Mouse (Mus musculus) hindbrain, postnatal 0 days (tissue): ENCODE data around the gene Mgarp. TPM values are rescaled to one million over a fixed set of nuclear protein-coding genes. Genes with fewer than 3 reads are reported as not detected.
"Not testable (repeated sequence)": the region's sequence is repeated elsewhere in the genome, so short reads cannot be mapped to it uniquely, and the experiment has no call there.

Source experiments
- ATAC-seq: fragments of 200-750 bp; cut with Nextera tagmentation; 2 replicates; pipeline ENCODE4 v1.8.0; 2017; ENCODE audit warnings: mild to moderate bottlenecking, moderate TSS enrichment, moderate library complexity
- DNase-seq: peaks from one replicate; pipeline ENCODE4 v3.0.0-alpha.2; 2015; ENCODE audit warnings: low spot score
- H3K27ac ChIP-seq: fragments of 300-500 bp; sonication (generic); 2 replicates; pipeline ENCODE4 v1.5.1; 2014; ENCODE audit warnings: mild to moderate bottlenecking
- H3K27me3 ChIP-seq: fragments of 300-500 bp; sonication (generic); 2 replicates; pipeline ENCODE4 v1.6.1; 2014; ENCODE audit warnings: low read length, mixed read lengths; ENCODE audit not compliant: insufficient read depth
- H3K36me3 ChIP-seq: fragments of 300-500 bp; sonication (generic); 2 replicates; pipeline ENCODE4 v1.6.1; 2014; ENCODE audit warnings: low read length, mixed read lengths; ENCODE audit not compliant: insufficient read depth
- H3K4me1 ChIP-seq: fragments of 300-500 bp; sonication (generic); 2 replicates; pipeline ENCODE4 v1.6.1; 2014; ENCODE audit warnings: antibody characterized with exemption, low read length, mixed read lengths; ENCODE audit not compliant: insufficient read depth
- H3K4me2 ChIP-seq: fragments of 300-500 bp; sonication (generic); 2 replicates; pipeline ENCODE4 v1.6.1; 2014; ENCODE audit warnings: low read depth, mild to moderate bottlenecking, low read length, moderate library complexity, mixed read lengths
- H3K4me3 ChIP-seq: fragments of 300-500 bp; sonication (generic); 2 replicates; pipeline ENCODE4 v1.5.1; 2014; ENCODE audit warnings: low read length
- H3K9ac ChIP-seq: fragments of 300-500 bp; sonication (generic); replicated peaks from 2 replicates; pipeline ENCODE4 v1.6.1; 2014; ENCODE audit warnings: mild to moderate bottlenecking, low read length, moderate library complexity, mixed read lengths
- H3K9me3 ChIP-seq: fragments of 300-500 bp; sonication (generic); 2 replicates; pipeline ENCODE4 v1.6.1; 2016; ENCODE audit warnings: low read length, mixed read lengths
- CTCF ChIP-seq: IDR thresholded peaks from 2 replicates; pipeline ENCODE4 v1.5.1; 2016; ENCODE audit warnings: antibody characterized with exemption, control low read depth, low read depth
- WGBS: fragments of 180-500 bp; shearing (Covaris S2); extraction: QIAGEN DNeasy Blood & Tissue Kit; methylation state at CpG from one replicate; pipeline ENCODE4 v1.1.7; 2014; 5-methylcytosine and 5-hydroxymethylcytosine counted together
- polyA plus RNA-seq: library from polyadenylated mRNA; unstranded; fragments of >200 nt; fragmentation: Nextera tagmentation; extraction: Ambion mirVana; gene quantifications from 2 replicates; pipeline ENCODE4 v1.2.1, GENCODE M21; 2015
- total RNA-seq: library from RNA; depleted of rRNA; stranded (reverse); fragments of >200 nt; gene quantifications from 2 replicates; pipeline ENCODE4 v1.2.3, GENCODE M21; 2014

Mgarp gene
- total and polyA plus RNA-seq, 2 experiments from 2014 or later: 2.1 to 2.8 TPM

- no peak for DNase-seq
- H3K9ac ChIP-seq: no peak overlapping the region
- ATAC-seq: no peak
- no peak overlapping the region for H3K4me3 ChIP-seq
- 14% methylated on average over 3 of the region's 3 CpGs for WGBS
- H3K36me3 ChIP-seq: no peaks in the 10 kb centered on the region; the same call in 1 of the 2 replicates
- no peaks in the 10 kb centered on the region for H3K9me3 ChIP-seq
- no peak for TF ChIP-seq CTCF
- H3K4me1 ChIP-seq: no peaks in the 10 kb centered on the region; the same call in 1 of the 2 replicates
- H3K4me2 ChIP-seq: no peak overlapping the region
- H3K27ac ChIP-seq: no peak overlapping the region
- peaks cover 16% of the 10 kb centered on the region for H3K27me3 ChIP-seq
Measured at GRCm38 (mm10) chr3:51398667-51399066, 2.1 kb upstream of the Mgarp start.

DNA sequence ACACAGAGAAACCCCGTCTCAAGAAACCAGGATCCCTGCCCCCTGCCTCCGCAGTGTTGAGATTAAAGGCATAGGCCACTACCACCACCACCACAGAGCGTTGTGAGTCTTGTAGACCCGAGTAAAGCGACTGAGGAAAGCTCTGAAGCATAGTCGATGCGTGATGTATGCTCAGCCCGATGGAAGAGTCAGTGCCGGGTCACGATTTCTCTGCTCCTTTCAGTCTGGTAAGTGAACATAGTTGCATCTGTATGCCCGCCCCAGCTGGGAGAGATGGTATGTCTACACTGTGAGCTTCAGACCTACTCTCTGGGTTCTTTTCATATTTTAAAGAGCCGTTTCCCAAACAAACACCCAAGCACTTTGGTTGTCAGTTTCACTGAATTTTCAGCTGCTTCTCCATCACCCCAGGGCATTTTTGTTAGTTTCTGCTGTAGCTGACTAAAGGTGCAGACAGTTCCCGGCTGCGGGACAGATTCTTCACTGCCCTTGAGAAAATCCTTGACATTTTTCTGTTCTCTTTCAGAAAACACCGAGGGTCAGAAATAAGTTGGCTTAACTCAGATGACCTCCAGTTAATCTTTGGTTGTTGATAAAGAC, 1.3 kb upstream of the Mgarp start:
- no peak overlapping the region for H3K9ac ChIP-seq
- peaks cover 16% of the 10 kb centered on the region for H3K27me3 ChIP-seq
- H3K4me1 ChIP-seq: no peaks in the 10 kb centered on the region; the same call in 1 of the 2 replicates
- H3K36me3 ChIP-seq: no peaks in the 10 kb centered on the region; the same call in 1 of the 2 replicates
- no peak for TF ChIP-seq CTCF
- H3K4me3 ChIP-seq: no peak overlapping the region
- DNase-seq: no peak
- no peak overlapping the region for H3K27ac ChIP-seq
- no peaks in the 10 kb centered on the region for H3K9me3 ChIP-seq
- H3K4me2 ChIP-seq: no peak overlapping the region
- no peak for ATAC-seq
- WGBS: 48% methylated on average over 15 of the region's 15 CpGs

DNA sequence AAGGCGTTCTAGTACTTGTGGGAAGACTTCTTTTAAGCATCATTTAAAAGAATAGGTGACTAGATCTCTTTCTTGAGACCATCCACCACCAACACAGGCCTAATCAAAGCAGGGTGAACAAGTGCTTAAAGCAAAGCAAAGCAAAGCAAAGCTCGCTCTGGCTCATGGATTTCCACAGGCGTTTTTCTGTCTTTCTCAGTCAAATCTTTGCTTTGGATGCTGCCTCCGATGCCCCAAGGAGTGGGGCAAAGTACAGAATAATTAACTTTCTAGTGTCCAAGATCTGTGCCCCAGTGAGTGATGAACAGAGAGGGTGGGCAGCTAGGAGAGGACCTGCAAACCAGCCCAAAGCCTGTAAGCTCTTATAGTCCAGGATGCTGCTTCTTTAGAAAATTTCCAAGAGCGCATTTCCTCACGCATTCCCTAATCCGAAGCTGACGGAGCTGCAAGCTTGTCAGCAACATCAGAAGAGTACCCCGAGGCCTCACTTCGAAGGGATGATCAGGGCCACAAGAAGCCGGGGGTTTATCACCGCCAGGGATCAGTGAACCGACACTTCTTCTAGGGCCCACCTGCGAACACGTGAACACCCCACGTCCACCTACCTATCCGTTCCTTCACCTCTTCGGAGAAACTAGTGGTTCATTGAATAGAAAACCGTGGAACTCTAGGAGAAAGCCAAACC, 935 bp downstream of the Mgarp start:
- H3K4me2 ChIP-seq: 0 out of 2 replicates have a peak overlapping the region, but pooled peaks have one; percentile 86
- no peaks in the 10 kb centered on the region for H3K9me3 ChIP-seq
- WGBS: 32% methylated on average over 19 of the region's 19 CpGs
- DNase-seq (no peak), ATAC-seq (no peak)
- no peak overlapping the region for H3K27ac ChIP-seq
- H3K4me3 ChIP-seq: no peak overlapping the region
- no peak overlapping the region for H3K9ac ChIP-seq
- H3K27me3 ChIP-seq: peaks cover 16% of the 10 kb centered on the region
- no peak for TF ChIP-seq CTCF
- H3K36me3 ChIP-seq: no peaks in the 10 kb centered on the region
- no peaks in the 10 kb centered on the region; the same call in 1 of the 2 replicates for H3K4me1 ChIP-seq

DNA sequence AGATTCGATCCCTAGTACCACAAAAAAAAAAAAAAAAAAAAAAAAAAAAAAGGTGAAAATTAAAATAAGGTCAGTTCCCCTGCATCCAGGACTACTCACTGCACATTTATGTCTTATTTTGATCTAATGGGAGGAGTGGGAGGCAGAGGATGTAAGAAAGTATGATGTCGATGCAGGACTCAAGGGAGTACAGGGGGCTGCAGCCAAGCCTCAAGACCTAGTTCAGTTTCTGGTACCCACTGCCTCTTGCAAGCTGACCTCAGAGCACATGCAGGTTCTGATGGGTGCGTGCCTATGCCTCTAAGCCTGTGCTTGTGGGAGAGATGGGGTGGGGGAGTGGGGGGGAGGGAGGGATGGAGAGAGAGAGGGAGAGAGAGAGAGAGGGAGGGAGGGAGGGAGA, 1.7 kb downstream of the Mgarp start:
- Histone ChIP-seq H3K4me2 (no peak overlapping the region), H3K9me3 (no peaks in the 10 kb centered on the region), H3K27ac (no peak overlapping the region), H3K9ac (no peak overlapping the region), H3K4me3 (no peak overlapping the region), H3K4me1 (no peaks in the 10 kb centered on the region; the same call in 1 of the 2 replicates), H3K36me3 (no peaks in the 10 kb centered on the region), H3K27me3 (peaks cover 16% of the 10 kb centered on the region)
- DNase-seq (no peak), ATAC-seq (no peak)
- no peak for TF ChIP-seq CTCF
- 57% methylated on average over 3 of the region's 3 CpGs for WGBS

DNA sequence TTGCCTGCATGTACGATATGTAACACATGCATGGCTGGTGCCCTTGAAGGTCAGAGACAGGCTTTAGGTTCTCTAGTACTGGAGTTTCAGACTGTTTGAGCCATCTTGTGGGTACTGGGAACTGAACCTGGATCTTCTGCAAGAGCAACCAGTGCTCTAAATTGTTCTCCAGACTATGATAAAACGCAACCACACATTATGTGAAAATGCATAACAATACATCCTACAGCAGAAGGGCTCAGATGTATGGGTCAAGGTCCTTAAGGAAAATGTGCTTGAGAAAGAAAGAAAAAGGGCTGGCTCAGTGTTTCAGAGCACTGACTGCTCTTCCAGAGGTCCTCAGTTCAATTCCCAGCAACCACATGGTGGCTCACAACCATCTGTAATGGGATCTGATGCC, 2.9 kb downstream of the Mgarp start:
- Histone ChIP-seq H3K4me3 (no peak overlapping the region), H3K9me3 (no peaks in the 10 kb centered on the region), H3K27ac (no peak overlapping the region), H3K9ac (no peak overlapping the region), H3K4me2 (no peak overlapping the region), H3K27me3 (peaks cover 11% of the 10 kb centered on the region; the same call in 1 of the 2 replicates), H3K4me1 (peaks cover 4% of the 10 kb centered on the region; the same call in 1 of the 2 replicates), H3K36me3 (no peaks in the 10 kb centered on the region)
- no peak for ATAC-seq
- no peak for DNase-seq
- no peak for TF ChIP-seq CTCF
- 98% methylated on average over 2 of the region's 2 CpGs for whole genome bisulfite sequencing

GRCm38 (mm10) chr3:51393018-51393417, 3.5 kb downstream of the Mgarp start:
- not testable (repeated sequence) for H3K4me2 ChIP-seq, H3K4me1 ChIP-seq, ATAC-seq, H3K36me3 ChIP-seq, H3K9me3 ChIP-seq, H3K27ac ChIP-seq, H3K4me3 ChIP-seq, H3K9ac ChIP-seq, DNase-seq
- peaks cover 11% of the 10 kb centered on the region; the same call in 1 of the 2 replicates for H3K27me3 ChIP-seq
- 96% methylated on average over 3 of the region's 3 CpGs for WGBS

- H3K27me3 ChIP-seq: peaks cover 11% of the 10 kb centered on the region; the same call in 1 of the 2 replicates
- 97% methylated on average over 5 of the region's 5 CpGs for WGBS
- no peak overlapping the region for H3K27ac ChIP-seq
- no peak for DNase-seq
- no peak overlapping the region for H3K4me2 ChIP-seq
- peaks cover 4% of the 10 kb centered on the region; the same call in 1 of the 2 replicates for H3K4me1 ChIP-seq
- no peak overlapping the region for H3K9ac ChIP-seq
- no peak for TF ChIP-seq CTCF
- no peaks in the 10 kb centered on the region for H3K9me3 ChIP-seq
- H3K36me3 ChIP-seq: no peaks in the 10 kb centered on the region
- no peak overlapping the region for H3K4me3 ChIP-seq
- no peak for ATAC-seq
Measured at GRCm38 (mm10) chr3:51391591-51391990, 4.9 kb downstream of the Mgarp start.
